Mouse (Mus musculus) gastrocnemius, adult 2 months (tissue): ENCODE measurements around the gene Umod. TPM values are rescaled to one million over a fixed set of nuclear protein-coding genes. Genes with fewer than 3 reads are reported as not detected.

Source experiments
- DNase-seq: peaks from one replicate; pipeline ENCODE4 v3.0.0; 2022
- H3K27ac ChIP-seq: fragments of 200-600 bp; 2 replicates; pipeline ENCODE4 v1.8.1; 2022; ENCODE audit warnings: mild to moderate bottlenecking
- H3K4me3 ChIP-seq: fragments of 200-600 bp; 2 replicates; pipeline ENCODE4 v1.8.1; 2022; ENCODE audit warnings: mild to moderate bottlenecking, moderate library complexity
- CTCF ChIP-seq: fragments of 200-600 bp; IDR thresholded peaks from 2 replicates; pipeline ENCODE4 v1.8.1; 2022; ENCODE audit warnings: antibody characterized with exemption, mild to moderate bottlenecking, moderate library complexity
- intact Hi-C: fragments of 180-260 bp; cut with DNase I; formaldehyde crosslinking; loops from one replicate; pipeline ENCODE4 v1.15.1; 2025
- total RNA-seq, 2 experiments: library from RNA; stranded (reverse); gene quantifications; 2 replicates each; pipeline ENCODE4 v1.2.3; 2021

Umod gene
- total RNA-seq, 2 experiments from 2014 or later, result not detected

- peak; percentile 39; the same call in 1 of the 2 replicates for TF ChIP-seq CTCF
- H3K27ac ChIP-seq, result no peak overlapping the region
- DNase-seq, result no peak
- intact Hi-C loops, result loop anchor here (10.0 kb wide), 2 partner anchors 498 to 748 kb away; no protein-coding TSS in a partner anchor
- no peak overlapping the region for H3K4me3 ChIP-seq
Observed at GRCm38 (mm10) chr7:119513056-119513455, 34.0 kb upstream of the Umod start.

- Histone ChIP-seq H3K4me3 (no peak overlapping the region), H3K27ac (no peak overlapping the region)
- no peak for TF ChIP-seq CTCF
- DNase-seq, result no peak
- intact Hi-C loops, result loop anchor here (10.0 kb wide), 2 partner anchors 496 to 746 kb away; no protein-coding TSS in a partner anchor
Observed at GRCm38 (mm10) chr7:119511143-119511542, 32.1 kb upstream of the Umod start.

GRCm38 (mm10) chr7:119490041-119490780, 11.1 kb upstream of the Umod start:
- H3K4me3 ChIP-seq, result no peak overlapping the region
- intact Hi-C loops, result no loop called here
- TF ChIP-seq CTCF, result no peak
- DNase-seq, result no peak
- H3K27ac ChIP-seq, result no peak overlapping the region

- intact Hi-C loops, result no loop called here
- no peak for DNase-seq
- Histone ChIP-seq H3K27ac (no peak overlapping the region), H3K4me3 (no peak overlapping the region)
- no peak for TF ChIP-seq CTCF
Observed at GRCm38 (mm10) chr7:119486683-119487082, 7.6 kb upstream of the Umod start.

- Histone ChIP-seq H3K4me3 (no peak overlapping the region), H3K27ac (no peak overlapping the region)
- intact Hi-C loops, result no loop called here
- TF ChIP-seq CTCF, result no peak
- no peak for DNase-seq
Observed at GRCm38 (mm10) chr7:119484154-119484553, 5.1 kb upstream of the Umod start.

- no peak for DNase-seq
- TF ChIP-seq CTCF, result no peak
- intact Hi-C loops, result no loop called here
- Histone ChIP-seq H3K27ac (no peak overlapping the region), H3K4me3 (no peak overlapping the region)
Observed at GRCm38 (mm10) chr7:119476500-119477389, 2.3 kb downstream of the Umod start.

GRCm38 (mm10) chr7:119459185-119459584, 19.9 kb downstream of the Umod start, which contains the start of gene Gp2:
Gene Gp2 (minus strand): TSS chr7:119459285.
- DNase-seq, result no peak
- no peak within 1 kb of the TSS for H3K27ac ChIP-seq
- H3K4me3 ChIP-seq, result no peak within 1 kb of the TSS
- intact Hi-C loops, result no loop called here
- no peak for TF ChIP-seq CTCF

GRCm38 (mm10) chr7:119454192-119454591, 24.9 kb downstream of the Umod start:
- Histone ChIP-seq H3K27ac (no peak overlapping the region), H3K4me3 (no peak overlapping the region)
- TF ChIP-seq CTCF, result no peak
- DNase-seq, result no peak
- intact Hi-C loops, result no loop called here

- intact Hi-C loops, result no loop called here
Observed at GRCm38 (mm10) chr7:119443849-119444248, 35.2 kb downstream of the Umod start.

GRCm38 (mm10) chr7:119441938-119442337, 37.1 kb downstream of the Umod start:
- Histone ChIP-seq H3K4me3 (no peak overlapping the region), H3K27ac (no peak overlapping the region)
- intact Hi-C loops, result no loop called here
- no peak for TF ChIP-seq CTCF
- DNase-seq, result no peak

More at GRCm38 (mm10) chr7:119443849-119444248, 35.2 kb downstream of the Umod start:
- Histone ChIP-seq H3K4me3 (no peak overlapping the region), H3K27ac (no peak overlapping the region)
- no peak for DNase-seq
- no peak for TF ChIP-seq CTCF

- intact Hi-C loops, result no loop called here
- no peak overlapping the region for H3K27ac ChIP-seq
- no peak for DNase-seq
Observed at GRCm38 (mm10) chr7:119427180-119427616, 51.9 kb downstream of the Umod start.

GRCm38 (mm10) chr7:119420730-119421129, 58.4 kb downstream of the Umod start:
- no peak for DNase-seq
- no peak overlapping the region for H3K4me3 ChIP-seq
- intact Hi-C loops, result no loop called here

More at GRCm38 (mm10) chr7:119427180-119427616, 51.9 kb downstream of the Umod start:
- TF ChIP-seq CTCF, result peak; percentile 33
- no peak overlapping the region for H3K4me3 ChIP-seq

GRCm38 (mm10) chr7:119418523-119418922, 60.6 kb downstream of the Umod start:
- no peak overlapping the region for H3K27ac ChIP-seq
- DNase-seq, result no peak
- intact Hi-C loops, result no loop called here
- no peak overlapping the region for H3K4me3 ChIP-seq
- no peak for TF ChIP-seq CTCF

More at GRCm38 (mm10) chr7:119420730-119421129, 58.4 kb downstream of the Umod start:
- TF ChIP-seq CTCF, result no peak
- no peak overlapping the region for H3K27ac ChIP-seq

Other genes with a start within 250 kb of the Umod start
- gene Gp2, start 20.0 kb downstream of the Umod start, total RNA-seq, result not detected
- under 1 TPM in 1 of 2 experiments, not detected in 1; 0.84 TPM for gene Acsm5, start 40.2 kb upstream of the Umod start, total RNA-seq
- not detected for gene Pdilt, start 44.2 kb upstream of the Umod start, total RNA-seq
- gene Acsm2, start 75.1 kb upstream of the Umod start, total RNA-seq, result not detected
- gene Acsm1, start 127.7 kb upstream of the Umod start, total RNA-seq, result under 1 TPM in 1 of 2 experiments, not detected in 1; 0.13 TPM
- gene Acsm4, start 210.7 kb upstream of the Umod start, total RNA-seq, result not detected
- gene Thumpd1, start 241.5 kb upstream of the Umod start, total RNA-seq, result 10 to 100 TPM; 18.3 to 18.4 TPM